Mouse (Mus musculus) cerebellum, adult 2 months (tissue): ENCODE measurements at regions not wholly inside any gene's neighbourhood (a gene's known extent, or its start where the extent isn't known, plus 50 kb on each side); places are given as distances from the start of the nearest gene placed in this dataset.

ENCODE experiments used
- CTCF ChIP-seq: fragments of 200-500 bp; IDR thresholded peaks from 2 replicates; pipeline ENCODE4 v1.5.1; 2011; ENCODE audit warnings: low read depth, mild to moderate bottlenecking, control low read depth, low read length, moderate library complexity, borderline replicate concordance; ENCODE audit not compliant: insufficient read depth
- POLR2A ChIP-seq: fragments of 200-500 bp; IDR thresholded peaks from 2 replicates; pipeline ENCODE4 v1.6.1; 2011; ENCODE audit warnings: low read length, control low read depth, borderline replicate concordance; ENCODE audit not compliant: insufficient read depth

DNA sequence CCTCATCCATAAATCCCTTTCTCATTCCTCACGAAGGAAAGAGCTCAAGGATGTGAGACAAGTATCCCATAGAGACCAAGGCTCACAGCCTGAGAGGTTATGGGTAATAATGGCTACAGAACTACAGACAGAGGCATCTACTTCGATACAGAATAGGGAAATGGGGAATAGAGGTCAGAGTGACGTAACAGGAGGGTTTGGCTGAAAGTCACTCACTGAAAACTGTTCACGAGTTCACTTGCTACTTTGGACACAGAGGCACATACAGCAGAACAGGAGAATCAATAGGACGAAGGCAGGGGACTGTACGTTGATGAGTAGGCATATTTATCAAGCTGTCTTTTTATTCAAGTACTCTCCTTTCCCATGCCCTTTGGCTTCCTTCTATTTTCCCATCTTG, 99.7 kb downstream of the Bdh1 start:
- no peak for TF ChIP-seq CTCF
- TF ChIP-seq POLR2A: no peak
